Mouse (Mus musculus) adrenal gland, adult 18-20 months (tissue): Measurements from ENCODE around the gene Tmem255b. TPM values are rescaled to one million over a fixed set of nuclear protein-coding genes. Genes with fewer than 3 reads are reported as not detected.
A peak's percentile ranks its signal among the peaks of the same experiment; 100 is the strongest.

ENCODE experiments used
- DNase-seq, 2 experiments: peaks; one replicate each; pipeline ENCODE4 v3.0.0; 2021 to 2022; ENCODE audit warnings: low spot score in 2 of 2
- total RNA-seq, 2 experiments: library from RNA; stranded (reverse); gene quantifications; 1 replicate in 1 of 2; 2 replicates in 1 of 2; pipeline ENCODE4 v1.2.3; 2021

Tmem255b gene
- total RNA-seq, 2 experiments from 2014 or later: 1.3 to 1.7 TPM

GRCm38 (mm10) chr8:13489986-13490910, 55.3 kb downstream of the Tmem255b start:
- no peak for DNase-seq

GRCm38 (mm10) chr8:13491491-13492010, 56.6 kb downstream of the Tmem255b start:
- DNase-seq: no peak

- peak; percentile 38 to 51 for DNase-seq
Measured at GRCm38 (mm10) chr8:13492198-13492995, 57.4 kb downstream of the Tmem255b start.

GRCm38 (mm10) chr8:13493011-13493410, 58.0 kb downstream of the Tmem255b start:
- peak in 1 of 2 experiments; percentile 34 for DNase-seq

- peak; percentile 64 to 68 for DNase-seq
Measured at GRCm38 (mm10) chr8:13493858-13494631, 59.1 kb downstream of the Tmem255b start, which contains the start of gene Gas6. Gene Gas6 (minus strand): TSS chr8:13494490.

- no peak for DNase-seq
Measured at GRCm38 (mm10) chr8:13501221-13501620, 66.2 kb downstream of the Tmem255b start.

GRCm38 (mm10) chr8:13503936-13504606, 69.1 kb downstream of the Tmem255b start:
- DNase-seq: peak in 1 of 2 experiments; percentile 47

- no peak for DNase-seq
Measured at GRCm38 (mm10) chr8:13504894-13505674, 70.1 kb downstream of the Tmem255b start.

- DNase-seq: peak; percentile 90 to 97
Measured at GRCm38 (mm10) chr8:13506849-13507248, 71.9 kb downstream of the Tmem255b start.

GRCm38 (mm10) chr8:13507284-13507937, 72.4 kb downstream of the Tmem255b start:
- no peak for DNase-seq

- no peak for DNase-seq
Measured at GRCm38 (mm10) chr8:13512016-13512415, 77.0 kb downstream of the Tmem255b start.

GRCm38 (mm10) chr8:13512677-13513076, 77.7 kb downstream of the Tmem255b start:
- DNase-seq: no peak

GRCm38 (mm10) chr8:13513556-13514370, 78.8 kb downstream of the Tmem255b start:
- DNase-seq: no peak

- peak in 1 of 2 experiments; percentile 41 for DNase-seq
Measured at GRCm38 (mm10) chr8:13516011-13516442, 81.0 kb downstream of the Tmem255b start.

- DNase-seq: no peak
Measured at GRCm38 (mm10) chr8:13516728-13517127, 81.7 kb downstream of the Tmem255b start.

- no peak for DNase-seq
Measured at GRCm38 (mm10) chr8:13517284-13517781, 82.3 kb downstream of the Tmem255b start.
